Comparison of ENCODE assay signal across 8 mouse cellular contexts in the genomic region with DNA sequence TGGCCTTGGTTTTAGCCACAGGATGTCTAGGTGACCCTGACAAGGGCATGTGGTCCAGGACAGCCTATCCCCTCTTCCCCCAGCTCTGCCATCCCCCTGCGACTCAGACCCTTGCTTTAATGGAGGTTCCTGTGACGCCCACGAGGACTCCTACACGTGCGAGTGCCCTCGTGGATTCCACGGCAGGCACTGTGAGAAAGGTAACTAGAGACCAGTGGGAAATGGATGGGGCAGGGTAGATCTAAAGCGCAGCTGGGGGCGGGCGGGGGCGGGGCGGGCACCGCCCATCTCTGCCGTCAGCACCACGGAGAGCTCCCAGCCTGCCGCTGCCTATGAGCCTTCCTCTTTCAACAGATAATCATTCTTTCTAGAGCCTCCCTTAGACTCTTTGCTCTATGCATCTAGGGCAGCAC. TPM values are rescaled to one million over a fixed set of nuclear protein-coding genes. Genes with fewer than 3 reads are reported as not detected.
DNase-seq lines count a peak whose midpoint lies in the region; ATAC-seq and TF ChIP-seq lines count a peak whose summit lies in the region.

No protein-coding gene starts in this region.

- DNase-seq in heart, postnatal 10 days, result peak; percentile 28 to 57
- DNase-seq in heart, embryonic 10.5 days (ENCODE audit: low spot score), result no peak
- peak; percentile 90 for DNase-seq in G1E (ENCODE audit: low spot score)
- DNase-seq in embryonic facial prominence, embryonic 14.5 days (ENCODE audit: low spot score), result peak; percentile 49
- peak; percentile 80 to 82 for DNase-seq in kidney, postnatal 4 days
- DNase-seq in layer of hippocampus, adult 9-10 months (ENCODE audit: low spot score), result no peak

- WGBS in heart, embryonic 10.5 days, result 3% methylated on average over 16 of the region's 16 CpGs
- WGBS in embryonic facial prominence, embryonic 14.5 days, result 6% methylated on average over 9 of the region's 16 CpGs
- 2% methylated on average over 16 of the region's 16 CpGs for WGBS in neural tube, embryonic 12.5 days

- peaks cover 3% of the 10 kb centered on the region; the same call in 1 of the 2 replicates for H3K4me1 ChIP-seq in heart, embryonic 10.5 days
- peaks cover 2% of the 10 kb centered on the region; the same call in 1 of the 2 replicates for H3K4me1 ChIP-seq in G1E (ENCODE audit: insufficient read depth, low read depth, low read length)
- H3K4me1 ChIP-seq in embryonic facial prominence, embryonic 14.5 days (ENCODE audit: control insufficient read depth, insufficient read depth, low read length), result no peaks in the 10 kb centered on the region
- H3K4me1 ChIP-seq in neural tube, embryonic 12.5 days, result no peaks in the 10 kb centered on the region

- H3K4me3 ChIP-seq in heart, embryonic 10.5 days, result no peak overlapping the region
- no peak overlapping the region for H3K4me3 ChIP-seq in G1E (ENCODE audit: low read depth, low read length)
- no peak overlapping the region for H3K4me3 ChIP-seq in embryonic facial prominence, embryonic 14.5 days (ENCODE audit: low read depth, low read length)
- no peak overlapping the region; the same call in 1 of the 2 replicates for H3K4me3 ChIP-seq in neural tube, embryonic 12.5 days

- no peaks in the 10 kb centered on the region for H3K36me3 ChIP-seq in heart, embryonic 10.5 days
- no peaks in the 10 kb centered on the region for H3K36me3 ChIP-seq in G1E (replicated peaks)
- H3K36me3 ChIP-seq in embryonic facial prominence, embryonic 14.5 days (ENCODE audit: control insufficient read depth, insufficient read depth, low read length), result peaks cover 6% of the 10 kb centered on the region; the same call in 1 of the 2 replicates
- no peaks in the 10 kb centered on the region for H3K36me3 ChIP-seq in neural tube, embryonic 12.5 days

- H3K9ac ChIP-seq in embryonic facial prominence, embryonic 14.5 days (ENCODE audit: low read depth, low read length), result no peak overlapping the region
- H3K9ac ChIP-seq in neural tube, embryonic 12.5 days, result no peak overlapping the region

- peak; percentile 70 for ATAC-seq in G1E (ENCODE audit: extremely low read depth, insufficient number of reproducible peaks, low FRiP score, poor library complexity, severe bottlenecking)
- peak; percentile 64 for ATAC-seq in embryonic facial prominence, embryonic 14.5 days (ENCODE audit: low read depth)
- ATAC-seq in neural tube, embryonic 12.5 days (ENCODE audit: low FRiP score, low read depth), result no peak
- ATAC-seq in frontal cortex, adult (ENCODE audit: low TSS enrichment), result no peak

- H3K4me2 ChIP-seq in embryonic facial prominence, embryonic 14.5 days (ENCODE audit: low read depth, low read length), result no peak overlapping the region
- H3K4me2 ChIP-seq in neural tube, embryonic 12.5 days (replicated peaks), result peak overlapping the region; percentile 43

- no peak for TF ChIP-seq CTCF in G1E (IDR thresholded peaks at IDR 0.05; ENCODE audit: low read depth, low read length)

- H3K27ac ChIP-seq in heart, embryonic 10.5 days, result no peak overlapping the region
- no peak overlapping the region for H3K27ac ChIP-seq in embryonic facial prominence, embryonic 14.5 days (replicated peaks; ENCODE audit: low read depth, low read length)
- no peak overlapping the region for H3K27ac ChIP-seq in neural tube, embryonic 12.5 days

- no peaks in the 10 kb centered on the region for H3K9me3 ChIP-seq in heart, embryonic 10.5 days
- H3K9me3 ChIP-seq in G1E (replicated peaks), result no peaks in the 10 kb centered on the region
- H3K9me3 ChIP-seq in embryonic facial prominence, embryonic 14.5 days (ENCODE audit: control insufficient read depth, low read length), result no peaks in the 10 kb centered on the region
- H3K9me3 ChIP-seq in neural tube, embryonic 12.5 days, result no peaks in the 10 kb centered on the region

- no peaks in the 10 kb centered on the region; the same call in 1 of the 2 replicates for H3K27me3 ChIP-seq in heart, embryonic 10.5 days (ENCODE audit: insufficient read depth, poor library complexity, severe bottlenecking)
- peaks cover 2% of the 10 kb centered on the region; the same call in 1 of the 2 replicates for H3K27me3 ChIP-seq in G1E (ENCODE audit: insufficient read depth, low read length)
- H3K27me3 ChIP-seq in embryonic facial prominence, embryonic 14.5 days (replicated peaks; ENCODE audit: control insufficient read depth, insufficient read depth, low read length), result no peaks in the 10 kb centered on the region
- H3K27me3 ChIP-seq in neural tube, embryonic 12.5 days (replicated peaks), result no peaks in the 10 kb centered on the region

- intact Hi-C loops in heart, postnatal 10 days (cut with DNase I), result no loop called here

RNA-seq across cellular contexts. Expression of gene Mterf4, which starts 33.3 kb away (rescaled TPM):
- total RNA-seq in heart, postnatal 10 days (2021), result 10 to 100 TPM; 14.1 to 14.9 TPM
- 21.7 and 27.9 TPM in 2 replicates for polyA plus RNA-seq in heart, embryonic 10.5 days (2016; fragmentation: Nextera tagmentation; extraction: Ambion mirVana)
- total RNA-seq in G1E (2014; fragmentation: Nextera tagmentation) (20.2 and 25.5 TPM in 2 replicates), G1E (2017) (58.2 and 60.5 TPM in 2 replicates)
- polyA plus RNA-seq in G1E (2012), result 4.4 and 5.0 TPM in 2 replicates
- 21.4 and 22.5 TPM in 2 replicates for polyA plus RNA-seq in embryonic facial prominence, embryonic 14.5 days (2014; fragmentation: Nextera tagmentation; extraction: Ambion mirVana)
- 35.1 and 35.3 TPM in 2 replicates for polyA plus RNA-seq in neural tube, embryonic 12.5 days (2016; fragmentation: Nextera tagmentation; extraction: Ambion mirVana)

RNA-seq across cellular contexts. Expression of gene Sned1, which starts 36.8 kb away (rescaled TPM):
- 10 to 100 TPM; 11.4 to 17.6 TPM for total RNA-seq in heart, postnatal 10 days (2021)
- polyA plus RNA-seq in heart, embryonic 10.5 days (2016; fragmentation: Nextera tagmentation; extraction: Ambion mirVana), result 3.0 and 5.5 TPM in 2 replicates
- total RNA-seq in G1E (2014; fragmentation: Nextera tagmentation) (not detected in 2 replicates), G1E (2017) (0.06 and 0.22 TPM in 2 replicates)
- polyA plus RNA-seq in G1E (2012), result not detected in 2 replicates
- polyA plus RNA-seq in embryonic facial prominence, embryonic 14.5 days (2014; fragmentation: Nextera tagmentation; extraction: Ambion mirVana), result 16.7 and 17.1 TPM in 2 replicates
- polyA plus RNA-seq in neural tube, embryonic 12.5 days (2016; fragmentation: Nextera tagmentation; extraction: Ambion mirVana), result 10.4 and 12.4 TPM in 2 replicates

Comparison
In these comparisons a context has a peak if more than half of its experiments do, and no peak if none do; other contexts are left out.
1. DNase-seq: peak in heart, postnatal 10 days (2 of 2), G1E (single experiment), embryonic facial prominence, embryonic 14.5 days (single experiment) and kidney, postnatal 4 days (2 of 2); none in heart, embryonic 10.5 days (single experiment) and layer of hippocampus, adult 9-10 months (single experiment).
2. ATAC-seq: peak in G1E (single experiment) and embryonic facial prominence, embryonic 14.5 days (single experiment); none in neural tube, embryonic 12.5 days (single experiment) and frontal cortex, adult (single experiment).